Mouse (Mus musculus) forebrain, embryonic 12.5 days (tissue): ENCODE measurements around the gene Wfdc21. TPM values are rescaled to one million over a fixed set of nuclear protein-coding genes. Genes with fewer than 3 reads are reported as not detected.

Experiments used
- ATAC-seq: fragments of 200-750 bp; cut with Nextera tagmentation; 2 replicates; pipeline ENCODE4 v1.8.0; 2017; ENCODE audit warnings: moderate TSS enrichment; ENCODE audit not compliant: low FRiP score
- H3K27ac ChIP-seq: fragments of 300-500 bp; sonication (generic); 2 replicates; pipeline ENCODE4 v1.5.1; 2016; ENCODE audit warnings: mild to moderate bottlenecking
- H3K27me3 ChIP-seq: fragments of 300-500 bp; sonication (generic); 2 replicates; pipeline ENCODE4 v1.6.1; 2016; ENCODE audit warnings: mild to moderate bottlenecking
- H3K36me3 ChIP-seq: fragments of 300-500 bp; sonication (generic); replicated peaks from 2 replicates; pipeline ENCODE4 v1.6.1; 2016; ENCODE audit warnings: mild to moderate bottlenecking
- H3K4me1 ChIP-seq: fragments of 300-500 bp; sonication (generic); 2 replicates; pipeline ENCODE4 v1.6.1; 2016
- H3K4me2 ChIP-seq: fragments of 300-500 bp; sonication (generic); 2 replicates; pipeline ENCODE4 v1.6.1; 2016; ENCODE audit warnings: mild to moderate bottlenecking, moderate library complexity
- H3K4me3 ChIP-seq: fragments of 300-500 bp; sonication (generic); replicated peaks from 2 replicates; pipeline ENCODE4 v1.5.1; 2016; ENCODE audit warnings: mild to moderate bottlenecking
- H3K9ac ChIP-seq: fragments of 300-500 bp; sonication (generic); 2 replicates; pipeline ENCODE4 v1.6.1; 2016; ENCODE audit warnings: mild to moderate bottlenecking
- H3K9me3 ChIP-seq: fragments of 300-500 bp; sonication (generic); 2 replicates; pipeline ENCODE4 v1.6.1; 2016
- WGBS: fragments of 180-500 bp; shearing (Covaris S2); methylation state at CpG from one replicate; pipeline ENCODE4 v1.1.7; 2016; 5-methylcytosine and 5-hydroxymethylcytosine counted together
- polyA plus RNA-seq: library from polyadenylated mRNA; unstranded; fragments of >200 nt; fragmentation: Nextera tagmentation; extraction: Ambion mirVana; gene quantifications from 2 replicates; pipeline ENCODE4 v1.2.1, GENCODE M21; 2016

The Wfdc21 gene
- not detected in 2 replicates for polyA plus RNA-seq

GRCm38 (mm10) chr11:83746681-83747080 is at the start of gene Wfdc21:
Gene Wfdc21, plus strand, starts transcription at chr11:83746940.
- Histone ChIP-seq H3K9ac (no peak within 1 kb of the TSS), H3K4me2 (no peak within 1 kb of the TSS), H3K27ac (no peak within 1 kb of the TSS), H3K4me1 (no peaks in the 10 kb centered on the region), H3K27me3 (peaks cover 37% of the 10 kb centered on the region), H3K36me3 (no peaks in the 10 kb centered on the region), H3K9me3 (no peaks in the 10 kb centered on the region), H3K4me3 (no peak within 1 kb of the TSS)
- 84% methylated on average over 5 of the region's 5 CpGs for WGBS
- no peak for ATAC-seq

GRCm38 (mm10) chr11:83703705-83704104 is 43.0 kb upstream of the Wfdc21 start, which contains the start of gene Wfdc17:
Gene Wfdc17, plus strand, starts transcription at chr11:83703991.
- Histone ChIP-seq H3K4me3 (no peak within 1 kb of the TSS), H3K4me2 (no peak within 1 kb of the TSS), H3K9ac (no peak within 1 kb of the TSS), H3K9me3 (no peaks in the 10 kb centered on the region), H3K27me3 (no peaks in the 10 kb centered on the region), H3K27ac (no peak within 1 kb of the TSS), H3K4me1 (no peaks in the 10 kb centered on the region), H3K36me3 (no peaks in the 10 kb centered on the region)
- 78% methylated on average over 1 of the region's 1 CpGs for WGBS
- no peak for ATAC-seq

- H3K4me2 ChIP-seq, result no peak within 1 kb of the TSS
- WGBS, result 72% methylated on average over 4 of the region's 4 CpGs
- no peaks in the 10 kb centered on the region for H3K27me3 ChIP-seq
Measured at GRCm38 (mm10) chr11:83708715-83709114, 38.0 kb upstream of the Wfdc21 start, which contains the start of gene Wfdc18. Gene Wfdc18, plus strand, starts transcription at chr11:83709015.

GRCm38 (mm10) chr11:83709683-83710082 is 37.1 kb upstream of the Wfdc21 start:
- H3K9ac ChIP-seq, result no peak overlapping the region
- no peaks in the 10 kb centered on the region for H3K27me3 ChIP-seq
- no peak for ATAC-seq
- no peaks in the 10 kb centered on the region for H3K9me3 ChIP-seq
- no peak overlapping the region for H3K4me2 ChIP-seq
- no peaks in the 10 kb centered on the region for H3K36me3 ChIP-seq
- no peaks in the 10 kb centered on the region for H3K4me1 ChIP-seq
- no peak overlapping the region for H3K4me3 ChIP-seq
- 90% methylated on average over 5 of the region's 5 CpGs for WGBS
- no peak overlapping the region for H3K27ac ChIP-seq

More at GRCm38 (mm10) chr11:83708715-83709114, 38.0 kb upstream of the Wfdc21 start, which contains the start of gene Wfdc18:
- no peak within 1 kb of the TSS for H3K4me3 ChIP-seq
- H3K36me3 ChIP-seq, result no peaks in the 10 kb centered on the region
- ATAC-seq, result no peak
- no peaks in the 10 kb centered on the region for H3K9me3 ChIP-seq
- no peak within 1 kb of the TSS for H3K27ac ChIP-seq
- no peaks in the 10 kb centered on the region for H3K4me1 ChIP-seq
- no peak within 1 kb of the TSS for H3K9ac ChIP-seq

GRCm38 (mm10) chr11:83712671-83713070 is 34.1 kb upstream of the Wfdc21 start:
- Histone ChIP-seq H3K9ac (no peak overlapping the region), H3K4me2 (no peak overlapping the region), H3K27ac (no peak overlapping the region), H3K9me3 (no peaks in the 10 kb centered on the region), H3K4me1 (no peaks in the 10 kb centered on the region), H3K36me3 (no peaks in the 10 kb centered on the region), H3K27me3 (no peaks in the 10 kb centered on the region), H3K4me3 (no peak overlapping the region)
- no peak for ATAC-seq
- WGBS, result 82% methylated on average over 1 of the region's 1 CpGs

- ATAC-seq, result no peak
- H3K36me3 ChIP-seq, result no peaks in the 10 kb centered on the region
- no peaks in the 10 kb centered on the region for H3K4me1 ChIP-seq
- H3K27ac ChIP-seq, result no peak overlapping the region
- no peaks in the 10 kb centered on the region for H3K27me3 ChIP-seq
- WGBS, result 84% methylated on average over 2 of the region's 2 CpGs
- no peaks in the 10 kb centered on the region for H3K9me3 ChIP-seq
- H3K4me3 ChIP-seq, result no peak overlapping the region
- H3K4me2 ChIP-seq, result no peak overlapping the region
- H3K9ac ChIP-seq, result no peak overlapping the region
Measured at GRCm38 (mm10) chr11:83713925-83714324, 32.8 kb upstream of the Wfdc21 start.

GRCm38 (mm10) chr11:83717042-83717665 is 29.6 kb upstream of the Wfdc21 start:
- Histone ChIP-seq H3K4me1 (no peaks in the 10 kb centered on the region), H3K4me3 (no peak overlapping the region), H3K27me3 (no peaks in the 10 kb centered on the region), H3K4me2 (no peak overlapping the region), H3K36me3 (no peaks in the 10 kb centered on the region), H3K27ac (no peak overlapping the region), H3K9me3 (no peaks in the 10 kb centered on the region), H3K9ac (no peak overlapping the region)
- WGBS, result 89% methylated on average over 6 of the region's 6 CpGs
- ATAC-seq, result no peak

- Histone ChIP-seq H3K36me3 (no peaks in the 10 kb centered on the region), H3K27ac (no peak overlapping the region), H3K4me3 (no peak overlapping the region), H3K27me3 (no peaks in the 10 kb centered on the region), H3K4me1 (no peaks in the 10 kb centered on the region), H3K4me2 (no peak overlapping the region), H3K9me3 (no peaks in the 10 kb centered on the region), H3K9ac (no peak overlapping the region)
- ATAC-seq, result no peak
Measured at GRCm38 (mm10) chr11:83720766-83721165, 26.0 kb upstream of the Wfdc21 start.

- 71% methylated on average over 3 of the region's 3 CpGs for WGBS
- Histone ChIP-seq H3K9ac (no peak overlapping the region), H3K4me3 (no peak overlapping the region), H3K4me2 (no peak overlapping the region), H3K4me1 (no peaks in the 10 kb centered on the region), H3K27ac (no peak overlapping the region), H3K9me3 (no peaks in the 10 kb centered on the region), H3K27me3 (no peaks in the 10 kb centered on the region), H3K36me3 (no peaks in the 10 kb centered on the region)
- ATAC-seq, result no peak
Measured at GRCm38 (mm10) chr11:83728757-83729432, 17.8 kb upstream of the Wfdc21 start.

- Histone ChIP-seq H3K27ac (no peak overlapping the region), H3K27me3 (no peaks in the 10 kb centered on the region), H3K4me1 (no peaks in the 10 kb centered on the region), H3K4me2 (no peak overlapping the region), H3K4me3 (no peak overlapping the region), H3K36me3 (no peaks in the 10 kb centered on the region), H3K9me3 (no peaks in the 10 kb centered on the region), H3K9ac (no peak overlapping the region)
- ATAC-seq, result no peak
- 100% methylated on average over 1 of the region's 1 CpGs for WGBS
Measured at GRCm38 (mm10) chr11:83731116-83731515, 15.6 kb upstream of the Wfdc21 start.

- no peaks in the 10 kb centered on the region for H3K9me3 ChIP-seq
- no peaks in the 10 kb centered on the region for H3K4me1 ChIP-seq
- no peaks in the 10 kb centered on the region for H3K36me3 ChIP-seq
- ATAC-seq, result no peak
- no peaks in the 10 kb centered on the region for H3K27me3 ChIP-seq
- no peak overlapping the region for H3K27ac ChIP-seq
- H3K4me3 ChIP-seq, result no peak overlapping the region
- 83% methylated on average over 5 of the region's 5 CpGs for WGBS
- no peak overlapping the region for H3K4me2 ChIP-seq
- H3K9ac ChIP-seq, result no peak overlapping the region
Measured at GRCm38 (mm10) chr11:83733071-83733640, 13.6 kb upstream of the Wfdc21 start.

- Histone ChIP-seq H3K27me3 (no peaks in the 10 kb centered on the region), H3K4me3 (no peak overlapping the region), H3K9ac (no peak overlapping the region), H3K4me1 (no peaks in the 10 kb centered on the region), H3K9me3 (no peaks in the 10 kb centered on the region), H3K4me2 (no peak overlapping the region), H3K36me3 (no peaks in the 10 kb centered on the region), H3K27ac (no peak overlapping the region)
- WGBS, result 77% methylated on average over 1 of the region's 1 CpGs
- no peak for ATAC-seq
Measured at GRCm38 (mm10) chr11:83734215-83734614, 12.5 kb upstream of the Wfdc21 start.
